ENCODE assay signal across 8 mouse cellular contexts in the genomic region with DNA sequence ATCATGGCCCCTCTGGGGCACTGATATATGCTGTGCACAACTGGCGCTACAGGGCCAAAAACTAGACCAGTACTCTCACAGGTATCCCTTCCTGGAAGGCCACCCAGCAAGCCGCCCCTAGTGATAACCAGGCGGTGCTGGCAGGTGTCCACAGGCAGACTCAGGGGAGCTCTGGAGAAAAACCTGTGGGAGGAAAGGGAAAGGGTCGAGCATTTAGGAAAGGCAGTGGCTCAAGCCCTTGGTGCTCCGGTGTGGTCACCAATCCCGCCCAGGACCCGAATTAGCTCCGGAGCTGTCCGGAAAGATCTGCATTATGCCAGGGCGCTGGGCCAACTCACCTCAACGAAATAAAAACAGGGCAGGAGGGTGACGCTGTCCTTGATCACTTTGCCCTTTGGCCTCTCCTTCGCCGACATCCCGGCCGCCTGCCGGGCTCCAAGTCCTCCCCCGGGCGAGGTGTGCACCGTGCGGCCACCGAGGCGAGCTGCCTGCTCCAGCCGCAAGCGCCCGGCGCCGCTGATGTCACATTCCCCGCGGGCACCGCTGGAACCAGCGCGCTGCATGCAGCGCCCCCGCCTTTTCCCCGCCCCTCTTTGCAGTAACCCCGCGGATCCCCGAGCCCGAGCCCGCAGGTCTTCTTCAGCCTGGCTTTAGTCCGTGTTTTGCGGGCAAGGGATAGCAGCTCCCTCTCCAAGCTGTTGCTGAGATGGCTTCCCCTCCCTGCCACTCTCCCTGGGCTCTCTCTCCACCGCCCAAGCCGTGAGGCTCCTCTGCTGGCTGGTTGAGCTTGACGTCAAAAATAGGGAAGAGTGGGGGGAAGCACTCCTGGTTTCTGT. TPM values are rescaled to one million over a fixed set of nuclear protein-coding genes. Genes with fewer than 3 reads are reported as not detected.
DNase-seq lines count a peak whose midpoint lies in the region; ATAC-seq and TF ChIP-seq lines count a peak whose summit lies in the region.

No protein-coding gene starts in this region.

- H3K27ac ChIP-seq in brown adipose tissue, adult 24 weeks (replicated peaks; ENCODE audit: low read depth, low read length), result no peak overlapping the region
- H3K27ac ChIP-seq in forebrain, embryonic 11.5 days (ENCODE audit: low read depth, low read length), result no peak overlapping the region
- H3K27ac ChIP-seq in hindbrain, embryonic 10.5 days, result peak overlapping the region; percentile 81

- in situ Hi-C loops in Patski (cut with MboI; ENCODE audit: low pct_unique_long_range_greater_than_20kb), result no loop called here

- no peaks in the 10 kb centered on the region for H3K27me3 ChIP-seq in Patski
- H3K27me3 ChIP-seq in forebrain, embryonic 11.5 days (ENCODE audit: control insufficient read depth, insufficient read depth, low read length), result no peaks in the 10 kb centered on the region
- peaks cover 23% of the 10 kb centered on the region for H3K27me3 ChIP-seq in hindbrain, embryonic 10.5 days (ENCODE audit: insufficient read depth, poor library complexity, severe bottlenecking)

- ATAC-seq in Patski, result peak; percentile 82
- ATAC-seq in forebrain, embryonic 11.5 days (replicated peaks; ENCODE audit: low FRiP score), result peak; percentile 91

- peak overlapping the region; percentile 57 for H3K9ac ChIP-seq in forebrain, embryonic 11.5 days (ENCODE audit: low read length)

- H3K4me2 ChIP-seq in forebrain, embryonic 11.5 days (ENCODE audit: low read depth, low read length, severe bottlenecking), result peak overlapping the region; percentile 82

- H3K4me3 ChIP-seq in brown adipose tissue, adult 24 weeks (ENCODE audit: insufficient read depth, low read depth, low read length), result peak overlapping the region; percentile 67
- H3K4me3 ChIP-seq in forebrain, embryonic 11.5 days (ENCODE audit: low read depth, low read length), result peak overlapping the region; percentile 43
- H3K4me3 ChIP-seq in hindbrain, embryonic 10.5 days, result peak overlapping the region; percentile 61

- TF ChIP-seq CTCF in Patski (IDR thresholded peaks at IDR 0.05), result no peak

- DNase-seq in Patski (ENCODE audit: low read depth, low spot score), result no peak
- DNase-seq in forebrain, embryonic 11.5 days (ENCODE audit: low spot score), result peak; percentile 81
- DNase-seq in hindbrain, embryonic 10.5 days (ENCODE audit: low spot score), result peak; percentile 64
- peak; percentile 66 to 72 for DNase-seq in layer of hippocampus, postnatal 10 days (ENCODE audit: low spot score in 2 of 2)
- DNase-seq in lung, postnatal 14 days, result peak; percentile 5
- DNase-seq in right cerebral cortex, postnatal 10 days (ENCODE audit: low spot score in 2 of 2), result peak; percentile 80 to 84
- no peak for DNase-seq in thymus, postnatal 0 days (ENCODE audit: low spot score)

- no peaks in the 10 kb centered on the region for H3K36me3 ChIP-seq in forebrain, embryonic 11.5 days (ENCODE audit: control insufficient read depth, insufficient read depth, low read length)
- H3K36me3 ChIP-seq in hindbrain, embryonic 10.5 days, result no peaks in the 10 kb centered on the region

- CTCF ChIA-PET in Patski (lab: Charles Lee), result interaction anchor here (1.3 kb wide), 1 partner anchor 11 kb away, joined by 3 read pairs; no protein-coding TSS in a partner anchor

- H3K9me3 ChIP-seq in forebrain, embryonic 11.5 days (ENCODE audit: control insufficient read depth, low read length), result no peaks in the 10 kb centered on the region
- H3K9me3 ChIP-seq in hindbrain, embryonic 10.5 days, result no peaks in the 10 kb centered on the region

- POLR2A ChIA-PET in Patski (lab: Charles Lee), result no interaction called here

- WGBS in forebrain, embryonic 11.5 days, result 2% methylated on average over 43 of the region's 46 CpGs
- WGBS in hindbrain, embryonic 10.5 days, result 2% methylated on average over 46 of the region's 46 CpGs

- no peaks in the 10 kb centered on the region; the same call in 1 of the 2 replicates for H3K4me1 ChIP-seq in brown adipose tissue, adult 24 weeks (ENCODE audit: control insufficient read depth, insufficient read depth, insufficient read length, low read length)
- no peaks in the 10 kb centered on the region for H3K4me1 ChIP-seq in forebrain, embryonic 11.5 days (replicated peaks; ENCODE audit: control insufficient read depth, insufficient read depth, low read length)
- peaks cover 13% of the 10 kb centered on the region for H3K4me1 ChIP-seq in hindbrain, embryonic 10.5 days (replicated peaks)

RNA-seq across cellular contexts. Expression of a gene that starts 0.8 kb away (rescaled TPM):
- not detected for polyA plus RNA-seq in Patski (2021)
- polyA plus RNA-seq in brown adipose tissue, adult 24 weeks (2012; ENCODE audit: insufficient read depth, insufficient read length, missing spikeins), result 0.33 and 0.91 TPM in 2 replicates
- polyA plus RNA-seq in forebrain, embryonic 11.5 days (2014; fragmentation: Nextera tagmentation; extraction: Ambion mirVana), result 0.29 TPM in 2 replicates
- polyA plus RNA-seq in hindbrain, embryonic 10.5 days (2016; fragmentation: Nextera tagmentation; extraction: Ambion mirVana), result 0.34 and 1.0 TPM in 2 replicates
- total RNA-seq in layer of hippocampus, postnatal 10 days (2021), result 100 to 1,000 TPM; 292 to 323 TPM
- 0.36 and 0.64 TPM in 2 replicates for polyA plus RNA-seq in thymus, postnatal 0 days (2015; fragmentation: Nextera tagmentation; extraction: Ambion mirVana)

Comparison
In these comparisons a context has a peak if more than half of its experiments do, and no peak if none do; other contexts are left out.
1. DNase-seq: peak in forebrain, embryonic 11.5 days (single experiment), hindbrain, embryonic 10.5 days (single experiment), layer of hippocampus, postnatal 10 days (2 of 2), lung, postnatal 14 days (single experiment) and right cerebral cortex, postnatal 10 days (2 of 2); none in Patski (single experiment) and thymus, postnatal 0 days (single experiment).
2. Peak in every context shown above with its lines, with median percentiles within 50 percentile points of each other: H3K4me3 ChIP-seq.